Mouse (Mus musculus) cerebellum, adult 2 months (tissue): Measurements from ENCODE around the gene Rasal1. TPM values are rescaled to one million over a fixed set of nuclear protein-coding genes. Genes with fewer than 3 reads are reported as not detected.

Experiments used
- DNase-seq, 2 experiments: peaks; one replicate each; pipeline ENCODE4 v3.0.0; 2021
- H3K27ac ChIP-seq: fragments of 200-500 bp; 2 replicates; pipeline ENCODE4 v1.5.1; 2012; ENCODE audit warnings: low read length, control low read depth, inconsistent platforms; ENCODE audit not compliant: insufficient read depth
- H3K27me3 ChIP-seq: fragments of 200-500 bp; 2 replicates; pipeline ENCODE4 v1.6.1; 2012; ENCODE audit warnings: inconsistent platforms, mild to moderate bottlenecking, low read length, moderate library complexity; ENCODE audit not compliant: control insufficient read depth, insufficient read depth
- H3K4me1 ChIP-seq: fragments of 200-500 bp; 2 replicates; pipeline ENCODE4 v1.6.1; 2011; ENCODE audit warnings: low read length; ENCODE audit not compliant: control insufficient read depth, insufficient read depth
- H3K4me3 ChIP-seq: fragments of 200-500 bp; replicated peaks from 2 replicates; pipeline ENCODE3; 2011; ENCODE audit warnings: mild to moderate bottlenecking, low read depth, low read length, control low read depth; ENCODE audit not compliant: insufficient read depth
- CTCF ChIP-seq: fragments of 200-500 bp; IDR thresholded peaks from 2 replicates; pipeline ENCODE4 v1.5.1; 2011; ENCODE audit warnings: low read depth, mild to moderate bottlenecking, control low read depth, low read length, moderate library complexity, borderline replicate concordance; ENCODE audit not compliant: insufficient read depth
- POLR2A ChIP-seq: fragments of 200-500 bp; IDR thresholded peaks from 2 replicates; pipeline ENCODE4 v1.6.1; 2011; ENCODE audit warnings: low read length, control low read depth, borderline replicate concordance; ENCODE audit not compliant: insufficient read depth
- WGBS: fragments of 180-500 bp; shearing (Covaris S2); methylation state at CpG from one replicate; pipeline ENCODE4 v1.1.7; 2018; 5-methylcytosine and 5-hydroxymethylcytosine counted together
- polyA plus RNA-seq: library from polyadenylated mRNA; depleted of rRNA; stranded (reverse); fragments of >200 nt; gene quantifications from 2 replicates; pipeline ENCODE4 v1.2.3, GENCODE M21; 2012

The Rasal1 gene
- polyA plus RNA-seq, 1 experiment, result 24.7 TPM

DNA sequence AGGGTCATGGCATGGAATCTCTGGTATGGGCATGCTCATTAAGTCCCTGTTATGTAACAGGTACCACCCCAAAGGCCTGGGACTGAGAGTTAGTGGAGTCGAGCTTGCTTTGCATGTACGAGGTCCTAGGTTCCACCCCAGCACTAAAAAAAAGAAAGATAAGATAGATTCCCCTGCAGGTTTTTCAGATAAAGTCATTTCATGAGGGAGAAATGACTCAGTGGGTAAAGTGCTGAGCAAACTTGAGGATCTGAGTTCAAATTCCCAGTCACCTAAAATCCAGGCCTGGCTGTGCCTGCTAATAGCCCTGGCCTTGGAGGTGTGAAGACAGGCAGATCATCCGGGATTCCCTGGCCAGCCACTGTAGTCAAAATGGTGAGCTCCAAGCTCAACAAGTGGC is 23.3 kb downstream of the Rasal1 start:
- H3K4me3 ChIP-seq, result no peak overlapping the region
- H3K27ac ChIP-seq, result no peak overlapping the region
- 92% methylated on average over 3 of the region's 3 CpGs for WGBS
- no peaks in the 10 kb centered on the region for H3K27me3 ChIP-seq
- H3K4me1 ChIP-seq, result no peaks in the 10 kb centered on the region
- TF ChIP-seq CTCF (no peak), POLR2A (no peak)
- DNase-seq, result no peak

DNA sequence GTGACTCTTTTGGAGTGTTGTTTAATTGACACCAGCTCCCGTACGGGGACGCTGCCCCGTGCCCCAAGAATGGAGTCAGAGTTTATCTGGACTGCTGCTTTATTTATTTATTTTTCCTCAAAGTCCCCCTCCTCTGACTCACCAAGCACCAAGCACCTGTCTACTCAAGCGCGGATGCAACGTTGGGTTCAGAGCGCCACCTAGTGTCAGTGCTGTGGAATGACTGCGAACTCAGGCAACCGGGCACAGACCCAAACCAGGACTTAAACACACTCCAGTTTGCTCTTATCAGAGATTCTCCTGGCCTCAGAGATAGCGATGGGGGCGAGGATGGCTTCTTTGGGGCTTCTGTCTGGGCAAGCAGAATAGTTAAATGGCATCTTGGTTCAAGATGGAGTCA is 25.0 kb downstream of the Rasal1 start:
- 11% methylated on average over 12 of the region's 12 CpGs for WGBS
- Histone ChIP-seq H3K4me1 (no peaks in the 10 kb centered on the region), H3K27me3 (no peaks in the 10 kb centered on the region), H3K4me3 (no peak overlapping the region), H3K27ac (no peak overlapping the region)
- TF ChIP-seq CTCF (peak; percentile 99), POLR2A (no peak)
- DNase-seq, result peak; percentile 70 to 79

GRCm38 (mm10) chr5:120674229-120675145 is 25.9 kb downstream of the Rasal1 start:
- no peak for DNase-seq
- no peaks in the 10 kb centered on the region for H3K27me3 ChIP-seq
- no peaks in the 10 kb centered on the region for H3K4me1 ChIP-seq
- TF ChIP-seq CTCF (no peak), POLR2A (no peak)
- no peak overlapping the region for H3K27ac ChIP-seq
- H3K4me3 ChIP-seq, result no peak overlapping the region
- WGBS, result 22% methylated on average over 21 of the region's 21 CpGs

DNA sequence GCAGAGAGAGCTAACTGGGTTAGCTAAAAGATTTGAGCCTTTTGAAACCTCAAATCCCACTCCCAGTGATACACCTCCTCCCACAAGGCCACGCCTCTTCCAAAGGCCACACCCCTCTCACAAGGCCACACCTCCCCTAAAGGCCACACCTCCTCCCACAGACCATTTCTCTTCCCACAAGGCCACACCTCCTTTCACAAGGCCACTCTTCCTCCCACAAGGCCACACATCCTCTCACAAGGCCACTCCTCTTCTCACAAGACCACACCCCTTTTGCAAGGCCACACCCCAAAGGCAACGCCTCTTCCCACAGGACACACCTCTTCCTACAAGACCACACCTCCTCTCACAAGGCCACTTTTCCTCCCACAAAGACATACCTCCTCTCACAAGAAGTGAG is 28.9 kb downstream of the Rasal1 start:
- no peak for DNase-seq
- 35% methylated on average over 2 of the region's 2 CpGs for WGBS
- no peak for TF ChIP-seq POLR2A
- TF ChIP-seq CTCF, result no peak

DNA sequence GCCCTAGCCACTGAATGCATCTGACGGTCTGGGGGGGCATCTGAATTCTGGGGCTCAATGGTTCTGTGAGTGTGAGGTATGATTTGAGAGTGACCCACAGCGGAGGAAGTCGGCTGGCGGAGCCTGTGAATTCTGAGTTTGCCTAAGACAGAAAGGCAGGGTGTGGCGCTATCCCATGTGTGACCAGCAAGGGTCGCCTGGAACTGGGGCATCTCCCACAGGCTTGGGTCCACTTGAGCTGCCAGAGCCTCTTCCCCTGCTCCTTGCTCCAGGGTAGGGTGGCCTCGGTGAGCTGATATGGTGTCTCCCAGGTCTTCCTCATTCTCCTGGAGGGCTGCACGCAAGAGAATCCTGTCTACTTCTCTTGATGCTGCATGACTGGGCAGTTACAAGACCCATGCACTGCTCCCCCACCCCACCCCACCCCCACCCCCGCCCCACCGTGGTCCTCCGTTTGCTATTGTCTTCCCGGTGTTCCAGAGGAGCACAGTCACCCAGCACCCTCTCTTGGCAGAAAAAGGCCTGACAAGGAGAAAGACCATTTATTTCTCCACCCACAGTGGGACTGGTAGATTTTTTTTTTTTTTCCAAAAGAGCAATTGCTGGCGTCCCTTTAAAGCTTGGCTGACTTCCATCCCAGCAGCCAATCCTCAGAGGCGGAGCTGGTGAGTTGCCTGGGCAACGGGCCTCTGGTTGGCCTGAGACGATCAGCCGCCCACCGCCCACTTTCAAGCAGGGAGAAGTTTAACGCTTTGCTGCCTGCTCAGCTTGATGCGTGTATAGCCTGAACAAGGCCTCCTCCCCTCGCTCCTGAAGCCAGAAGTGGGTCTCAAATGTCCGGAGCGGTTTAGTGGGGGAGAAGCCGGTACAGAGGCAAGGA is 31.3 kb downstream of the Rasal1 start:
- DNase-seq, result peak; percentile 65 to 79
- 24% methylated on average over 24 of the region's 24 CpGs for WGBS
- TF ChIP-seq CTCF (peak; percentile 76), POLR2A (no peak)
- no peak overlapping the region for H3K27ac ChIP-seq
- H3K4me1 ChIP-seq, result peaks cover 11% of the 10 kb centered on the region; the same call in 1 of the 2 replicates
- H3K27me3 ChIP-seq, result no peaks in the 10 kb centered on the region
- no peak overlapping the region for H3K4me3 ChIP-seq

More for the DNA sequence above, 28.9 kb downstream of the Rasal1 start:
- no peak overlapping the region for H3K4me3 ChIP-seq
- H3K27ac ChIP-seq, result no peak overlapping the region
- peaks cover 11% of the 10 kb centered on the region; the same call in 1 of the 2 replicates for H3K4me1 ChIP-seq
- no peaks in the 10 kb centered on the region for H3K27me3 ChIP-seq

GRCm38 (mm10) chr5:120680918-120681317 is 32.3 kb downstream of the Rasal1 start:
- H3K27ac ChIP-seq, result no peak overlapping the region
- WGBS, result 41% methylated on average over 18 of the region's 18 CpGs
- H3K4me3 ChIP-seq, result no peak overlapping the region
- DNase-seq, result peak in 1 of 2 experiments; percentile 37
- H3K27me3 ChIP-seq, result no peaks in the 10 kb centered on the region
- H3K4me1 ChIP-seq, result peaks cover 11% of the 10 kb centered on the region; the same call in 1 of the 2 replicates
- no peak for TF ChIP-seq CTCF

- H3K27me3 ChIP-seq, result no peaks in the 10 kb centered on the region
- peak in 1 of 2 experiments; percentile 8 for DNase-seq
- peaks cover 11% of the 10 kb centered on the region; the same call in 1 of the 2 replicates for H3K4me1 ChIP-seq
- no peak overlapping the region for H3K4me3 ChIP-seq
- H3K27ac ChIP-seq, result no peak overlapping the region
- 47% methylated on average over 24 of the region's 24 CpGs for WGBS
- no peak for TF ChIP-seq CTCF
- no peak for TF ChIP-seq POLR2A
These were observed 34.6 kb downstream of the Rasal1 start for GRCm38 (mm10) chr5:120682982-120683771.
